Comparison of ENCODE assay signal across 8 mouse cellular contexts in genomic region chr8:79027977-79028487, GRCm38 (mm10). TPM values are rescaled to one million over a fixed set of nuclear protein-coding genes. Genes with fewer than 3 reads are reported as not detected.
DNase-seq lines count a peak whose midpoint lies in the region; ATAC-seq and TF ChIP-seq lines count a peak whose summit lies in the region.

Gene Zfp827, plus strand, starts transcription at chr8:79028437.

- in situ Hi-C loops in ES-E14 (cut with MboI; ENCODE audit: low sequenced_read_pairs in 2 of 2, unreplicated experiment in 2 of 2): no loop called here

- H3K4me1 ChIP-seq in ES-E14 (ENCODE audit: control insufficient read depth in 2 of 2, insufficient read depth in 2 of 2, low read length in 2 of 2, poor library complexity in 1 of 2): peaks cover 14% of the 10 kb centered on the region in 2 experiments
- H3K4me1 ChIP-seq in lung, embryonic 16.5 days (replicated peaks; ENCODE audit: control insufficient read depth, insufficient read depth, low read length): peaks cover 17% of the 10 kb centered on the region
- H3K4me1 ChIP-seq in thymus, adult 2 months (replicated peaks; ENCODE audit: control insufficient read depth, insufficient read depth, low read length): peaks cover 9% of the 10 kb centered on the region

- peak; percentile 14 for ATAC-seq in frontal cortex, adult (ENCODE audit: low TSS enrichment)
- peak; percentile 63 to 77 for ATAC-seq in hematopoietic stem cell, adult 5-6 weeks (replicated peaks in 1 of 2; ENCODE audit: insufficient read depth in 1 of 2, low FRiP score in 2 of 2, low TSS enrichment in 1 of 2, low read depth in 1 of 2, poor library complexity in 2 of 2, severe bottlenecking in 2 of 2)
- peak; percentile 45 for ATAC-seq in lung, embryonic 16.5 days (ENCODE audit: low read depth)

- H3K36me3 ChIP-seq in ES-E14 (ENCODE audit: control insufficient read depth, insufficient read depth, low read length, poor library complexity, severe bottlenecking): no peaks in the 10 kb centered on the region
- no peaks in the 10 kb centered on the region for H3K36me3 ChIP-seq in lung, embryonic 16.5 days (ENCODE audit: control insufficient read depth, insufficient read depth, low read length)
- no peaks in the 10 kb centered on the region for H3K36me3 ChIP-seq in thymus, adult 2 months (ENCODE audit: control insufficient read depth, insufficient read depth, low read length)

- TF ChIP-seq POLR2A in thymus, adult 2 months (IDR thresholded peaks at IDR 0.05; ENCODE audit: control insufficient read depth, extremely low read depth, insufficient read depth, low read length, poor library complexity): no peak

- peak within 1 kb of the TSS; percentile 83 for H3K4me2 ChIP-seq in lung, embryonic 16.5 days (ENCODE audit: low read depth, low read length)

- under 1% methylated on average over 32 of the region's 32 CpGs for WGBS in lung, embryonic 16.5 days
- WGBS in thymus, adult 2 months: under 1% methylated on average over 32 of the region's 32 CpGs

- no peaks in the 10 kb centered on the region for H3K9me3 ChIP-seq in ES-E14 (ENCODE audit: control insufficient read depth, insufficient read depth, low read depth, low read length)
- no peaks in the 10 kb centered on the region; the same call in 1 of the 2 replicates for H3K9me3 ChIP-seq in lung, embryonic 16.5 days (ENCODE audit: control insufficient read depth, low read length)

- peak within 1 kb of the TSS; percentile 72 to 97 for H3K4me3 ChIP-seq in ES-E14 (ENCODE audit: insufficient read depth in 1 of 2, low read depth in 1 of 2, low read length in 2 of 2, poor library complexity in 1 of 2, severe bottlenecking in 1 of 2)
- peak within 1 kb of the TSS; percentile 86 for H3K4me3 ChIP-seq in lung, embryonic 16.5 days (ENCODE audit: low read length)
- H3K4me3 ChIP-seq in thymus, adult 2 months (ENCODE audit: control insufficient read depth, insufficient read depth, low read length): peak within 1 kb of the TSS; percentile 70

- peak; percentile 51 for DNase-seq in ES-E14 (ENCODE audit: low read depth, low spot score)
- DNase-seq in cerebellum, adult 18-20 months: peak; percentile 69 to 75
- peak; percentile 73 to 78 for DNase-seq in layer of hippocampus, postnatal 10 days (ENCODE audit: low spot score in 2 of 2)
- peak; percentile 62 for DNase-seq in ovary, adult 18-20 months (ENCODE audit: low spot score)
- DNase-seq in thymus, adult 2 months: peak; percentile 76

- H3K27ac ChIP-seq in ES-E14 (ENCODE audit: insufficient read depth, low read depth, low read length, poor library complexity, severe bottlenecking): peak within 1 kb of the TSS; percentile 96
- H3K27ac ChIP-seq in lung, embryonic 16.5 days (ENCODE audit: low read length): peak within 1 kb of the TSS; percentile 100
- peak within 1 kb of the TSS; percentile 67 for H3K27ac ChIP-seq in thymus, adult 2 months (ENCODE audit: control insufficient read depth, insufficient read depth, low read length)

- TF ChIP-seq CTCF in thymus, adult 2 months (IDR thresholded peaks at IDR 0.05; ENCODE audit: borderline replicate concordance, control insufficient read depth, extremely low read depth, insufficient read depth, low read length, poor library complexity): no peak

- H3K27me3 ChIP-seq in lung, embryonic 16.5 days (ENCODE audit: control insufficient read depth, insufficient read depth, low read depth, low read length): no peaks in the 10 kb centered on the region
- peaks cover 8% of the 10 kb centered on the region for H3K27me3 ChIP-seq in thymus, adult 2 months (ENCODE audit: control insufficient read depth, insufficient read depth, low read length)

- H3K9ac ChIP-seq in ES-E14 (ENCODE audit: insufficient read depth, low read depth, low read length, poor library complexity, severe bottlenecking): peak within 1 kb of the TSS; percentile 97
- H3K9ac ChIP-seq in lung, embryonic 16.5 days (ENCODE audit: low read length): peak within 1 kb of the TSS; percentile 98

TF ChIP-seq in ES-E14, 5 proteins besides CTCF, POLR2A, EP300 and RAD21:
- TF ChIP-seq MAFK (IDR thresholded peaks at IDR 0.05; ENCODE audit: insufficient read depth, low read depth, low read length) (0 out of 2 replicates have a peak, but pooled peaks have one; percentile 34), HCFC1 (IDR thresholded peaks at IDR 0.05; ENCODE audit: borderline replicate concordance, insufficient read depth, low read length) (no peak), ZNF384 (IDR thresholded peaks at IDR 0.05; ENCODE audit: low read depth, low read length) (peak; percentile 55; the same call in 1 of the 2 replicates), CHD2 (IDR thresholded peaks at IDR 0.05; ENCODE audit: low read depth, low read length) (peak; percentile 74; the same call in 1 of the 2 replicates), ZC3H11A (IDR thresholded peaks at IDR 0.05; ENCODE audit: borderline replicate concordance, low read depth, low read length) (no peak)

RNA-seq across cellular contexts. Expression of gene Zfp827, which starts in this region (rescaled TPM):
- 5.8 and 6.3 TPM in 2 replicates for total RNA-seq in ES-E14 (2012; rRNA removed)
- 5.7 and 8.5 TPM in 2 replicates for total RNA-seq in hematopoietic stem cell, adult 5-6 weeks (2017)
- total RNA-seq in layer of hippocampus, postnatal 10 days (2021): 10 to 100 TPM; 23.2 to 24.2 TPM
- polyA plus RNA-seq in lung, embryonic 16.5 days (2015; fragmentation: Nextera tagmentation; extraction: Ambion mirVana): 5.5 and 6.6 TPM in 2 replicates
- 9.6 and 10.1 TPM in 2 replicates for polyA plus RNA-seq in thymus, adult 2 months (2012; rRNA removed)

Comparison
In these comparisons a context has a peak if more than half of its experiments do, and no peak if none do; other contexts are left out.
1. Peak in every context shown above with its lines: DNase-seq, ATAC-seq, H3K4me3 ChIP-seq and H3K27ac ChIP-seq.
2. ATAC-seq: peak in every context shown above with its lines; median percentile 70 in hematopoietic stem cell, adult 5-6 weeks; 45 in lung, embryonic 16.5 days; 14 in frontal cortex, adult.